Mouse (Mus musculus) kidney, postnatal 10 days (tissue): ENCODE results near the gene Cpe.

Experiments used
- DNase-seq: peaks from one replicate; pipeline ENCODE4 v3.0.0; 2021; ENCODE audit warnings: mixed read lengths

Gene Cpe

DNA sequence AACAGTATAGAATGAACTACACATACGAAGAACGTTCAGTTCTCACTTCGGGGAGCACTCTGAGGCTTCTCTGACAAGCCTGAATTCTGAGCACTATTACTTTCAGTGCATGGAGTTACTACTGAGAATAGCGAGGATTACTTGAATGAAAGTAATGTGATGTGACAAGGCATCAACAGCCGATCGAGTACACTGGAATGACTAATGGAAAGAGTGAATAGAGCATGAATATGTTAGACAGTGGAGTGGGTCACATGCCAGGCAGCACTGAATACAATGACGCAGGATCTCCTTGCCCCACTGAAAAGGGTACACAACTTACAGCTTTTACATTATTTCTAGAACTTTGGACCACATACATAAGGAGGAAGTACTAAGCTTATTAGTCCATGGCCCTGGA is 149.4 kb downstream of the Cpe start:
- no peak for DNase-seq
